Mouse (Mus musculus): ENCODE results near the gene Fam83g. TPM values are rescaled to one million over a fixed set of nuclear protein-coding genes. Genes with fewer than 3 reads are reported as not detected.

Gene Fam83g
- polyA plus RNA-seq, 1 experiment = 0.55 TPM

- TF ChIP-seq POLR2A (IDR thresholded peaks at IDR 0.05; ENCODE audit: borderline replicate concordance, extremely low read depth, insufficient read depth, insufficient read length, poor library complexity, severe bottlenecking) (no peak), CTCF (IDR thresholded peaks at IDR 0.05; ENCODE audit: borderline replicate concordance, extremely low read depth, insufficient read depth, insufficient read length) (no peak)
- DNase-seq (ENCODE audit: low read depth) = no peak
These were observed 30.3 kb upstream of the Fam83g start for GRCm38 (mm10) chr11:61653568-61653967.

- TF ChIP-seq CTCF (IDR thresholded peaks at IDR 0.05; ENCODE audit: borderline replicate concordance, extremely low read depth, insufficient read depth, insufficient read length) (no peak), POLR2A (IDR thresholded peaks at IDR 0.05; ENCODE audit: borderline replicate concordance, extremely low read depth, insufficient read depth, insufficient read length, poor library complexity, severe bottlenecking) (no peak)
- DNase-seq (ENCODE audit: low read depth) = no peak
These were observed 29.0 kb upstream of the Fam83g start for GRCm38 (mm10) chr11:61654786-61655311.

GRCm38 (mm10) chr11:61655649-61656048 is 28.2 kb upstream of the Fam83g start:
- DNase-seq (ENCODE audit: low read depth) = no peak
- TF ChIP-seq CTCF (IDR thresholded peaks at IDR 0.05; ENCODE audit: borderline replicate concordance, extremely low read depth, insufficient read depth, insufficient read length) = no peak
- TF ChIP-seq POLR2A (IDR thresholded peaks at IDR 0.05; ENCODE audit: borderline replicate concordance, extremely low read depth, insufficient read depth, insufficient read length, poor library complexity, severe bottlenecking) = no peak

GRCm38 (mm10) chr11:61656148-61656850 is 27.6 kb upstream of the Fam83g start:
- no peak for TF ChIP-seq CTCF (IDR thresholded peaks at IDR 0.05; ENCODE audit: borderline replicate concordance, extremely low read depth, insufficient read depth, insufficient read length)
- TF ChIP-seq POLR2A (IDR thresholded peaks at IDR 0.05; ENCODE audit: borderline replicate concordance, extremely low read depth, insufficient read depth, insufficient read length, poor library complexity, severe bottlenecking) = no peak
- DNase-seq (ENCODE audit: low read depth) = no peak

- TF ChIP-seq POLR2A (IDR thresholded peaks at IDR 0.05; ENCODE audit: borderline replicate concordance, extremely low read depth, insufficient read depth, insufficient read length, poor library complexity, severe bottlenecking) (no peak), CTCF (IDR thresholded peaks at IDR 0.05; ENCODE audit: borderline replicate concordance, extremely low read depth, insufficient read depth, insufficient read length) (no peak)
- DNase-seq (ENCODE audit: low read depth) = no peak
These were observed 26.5 kb upstream of the Fam83g start for GRCm38 (mm10) chr11:61657432-61657831.

GRCm38 (mm10) chr11:61658360-61658922 is 25.4 kb upstream of the Fam83g start:
- no peak for TF ChIP-seq POLR2A (IDR thresholded peaks at IDR 0.05; ENCODE audit: borderline replicate concordance, extremely low read depth, insufficient read depth, insufficient read length, poor library complexity, severe bottlenecking)
- no peak for TF ChIP-seq CTCF (IDR thresholded peaks at IDR 0.05; ENCODE audit: borderline replicate concordance, extremely low read depth, insufficient read depth, insufficient read length)
- DNase-seq (ENCODE audit: low read depth) = no peak

GRCm38 (mm10) chr11:61659011-61659858 is 24.7 kb upstream of the Fam83g start:
- DNase-seq (ENCODE audit: low read depth) = no peak
- no peak for TF ChIP-seq POLR2A (IDR thresholded peaks at IDR 0.05; ENCODE audit: borderline replicate concordance, extremely low read depth, insufficient read depth, insufficient read length, poor library complexity, severe bottlenecking)
- no peak for TF ChIP-seq CTCF (IDR thresholded peaks at IDR 0.05; ENCODE audit: borderline replicate concordance, extremely low read depth, insufficient read depth, insufficient read length)

- TF ChIP-seq CTCF (IDR thresholded peaks at IDR 0.05; ENCODE audit: borderline replicate concordance, extremely low read depth, insufficient read depth, insufficient read length) = no peak
- TF ChIP-seq POLR2A (IDR thresholded peaks at IDR 0.05; ENCODE audit: borderline replicate concordance, extremely low read depth, insufficient read depth, insufficient read length, poor library complexity, severe bottlenecking) = no peak
These were observed 23.9 kb upstream of the Fam83g start for GRCm38 (mm10) chr11:61660001-61660400.

GRCm38 (mm10) chr11:61660806-61661392 is 23.0 kb upstream of the Fam83g start:
- no peak for TF ChIP-seq CTCF (IDR thresholded peaks at IDR 0.05; ENCODE audit: borderline replicate concordance, extremely low read depth, insufficient read depth, insufficient read length)
- no peak for TF ChIP-seq POLR2A (IDR thresholded peaks at IDR 0.05; ENCODE audit: borderline replicate concordance, extremely low read depth, insufficient read depth, insufficient read length, poor library complexity, severe bottlenecking)
- DNase-seq (ENCODE audit: low read depth) = no peak

More at GRCm38 (mm10) chr11:61660001-61660400, 23.9 kb upstream of the Fam83g start:
- DNase-seq (ENCODE audit: low read depth) = no peak

- DNase-seq (ENCODE audit: low read depth) = no peak
- no peak for TF ChIP-seq POLR2A (IDR thresholded peaks at IDR 0.05; ENCODE audit: borderline replicate concordance, extremely low read depth, insufficient read depth, insufficient read length, poor library complexity, severe bottlenecking)
- no peak for TF ChIP-seq CTCF (IDR thresholded peaks at IDR 0.05; ENCODE audit: borderline replicate concordance, extremely low read depth, insufficient read depth, insufficient read length)
These were observed 21.7 kb upstream of the Fam83g start for GRCm38 (mm10) chr11:61662189-61662588.

GRCm38 (mm10) chr11:61665401-61665800 is 18.5 kb upstream of the Fam83g start:
- no peak for DNase-seq (ENCODE audit: low read depth)
- no peak for TF ChIP-seq CTCF (IDR thresholded peaks at IDR 0.05; ENCODE audit: borderline replicate concordance, extremely low read depth, insufficient read depth, insufficient read length)
- no peak for TF ChIP-seq POLR2A (IDR thresholded peaks at IDR 0.05; ENCODE audit: borderline replicate concordance, extremely low read depth, insufficient read depth, insufficient read length, poor library complexity, severe bottlenecking)
